Mouse (Mus musculus) testis, adult 2 months (tissue): ENCODE results near the gene Gstt2.

Experiments
- CTCF ChIP-seq: fragments of 200-500 bp; IDR thresholded peaks from 2 replicates; pipeline ENCODE4 v1.5.1; 2012; ENCODE audit warnings: low read depth, mild to moderate bottlenecking, inconsistent platforms, low read length, moderate library complexity; ENCODE audit not compliant: control insufficient read depth, insufficient read depth, insufficient replicate concordance
- POLR2A ChIP-seq: fragments of 200-500 bp; IDR thresholded peaks from 2 replicates; pipeline ENCODE4 v1.6.1; 2012; ENCODE audit warnings: low read depth, mild to moderate bottlenecking, inconsistent platforms, low read length, moderate library complexity; ENCODE audit not compliant: control insufficient read depth

- no peak for TF ChIP-seq POLR2A
- TF ChIP-seq CTCF = no peak
Measured at GRCm38 (mm10) chr10:75883232-75883552, 46.0 kb upstream of the Gstt2 start.
